Mouse (Mus musculus) heart, postnatal 14 days (tissue): ENCODE measurements at regions not wholly inside any gene's neighbourhood (a gene's known extent, or its start where the extent isn't known, plus 50 kb on each side); places are given as distances from the start of the nearest gene placed in this dataset.

Source experiments
- DNase-seq, 2 experiments: peaks; one replicate each; pipeline ENCODE4 v3.0.0; 2021 to 2022
- intact Hi-C: fragments of 180-260 bp; cut with DNase I; formaldehyde crosslinking; loops from one replicate; pipeline ENCODE4 v1.15.1; 2025

DNA sequence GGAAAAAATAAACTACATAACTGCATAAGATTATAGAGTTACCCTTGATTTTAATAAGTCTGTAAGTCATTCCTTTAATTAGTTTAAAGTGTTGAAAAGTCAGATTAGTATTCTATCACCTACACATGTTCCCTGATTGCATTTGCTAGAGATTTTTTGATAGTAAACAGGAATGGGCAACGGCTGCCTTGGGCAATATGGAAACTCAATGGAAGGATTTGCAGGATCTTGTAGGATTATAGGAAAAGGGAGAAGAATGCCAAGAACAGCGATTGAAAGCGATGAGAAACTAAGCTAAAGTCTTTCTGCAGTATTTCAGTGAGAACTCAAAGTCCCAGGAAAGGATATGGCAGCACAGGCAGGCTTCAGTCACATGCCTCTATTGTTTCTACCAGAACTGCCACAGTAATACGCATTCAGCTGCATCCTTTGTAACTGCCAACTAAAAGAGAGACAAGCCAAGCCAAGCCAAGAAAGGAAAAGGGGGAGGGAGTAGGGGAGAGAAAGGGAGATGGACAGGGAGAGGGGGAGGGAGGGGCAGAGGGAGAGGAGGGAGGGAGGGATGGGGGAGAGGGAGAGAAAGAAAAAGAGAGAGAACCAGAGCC lies 340.3 kb downstream of the Kif16b start:
- intact Hi-C loops = no loop called here
- DNase-seq = no peak

- no peak for DNase-seq
- intact Hi-C loops = no loop called here
Observed at GRCm38 (mm10) chr2:142560400-142560799, 340.9 kb downstream of the Kif16b start.

GRCm38 (mm10) chr2:142559946-142560345 lies 341.4 kb downstream of the Kif16b start:
- intact Hi-C loops = no loop called here
- DNase-seq = no peak

DNA sequence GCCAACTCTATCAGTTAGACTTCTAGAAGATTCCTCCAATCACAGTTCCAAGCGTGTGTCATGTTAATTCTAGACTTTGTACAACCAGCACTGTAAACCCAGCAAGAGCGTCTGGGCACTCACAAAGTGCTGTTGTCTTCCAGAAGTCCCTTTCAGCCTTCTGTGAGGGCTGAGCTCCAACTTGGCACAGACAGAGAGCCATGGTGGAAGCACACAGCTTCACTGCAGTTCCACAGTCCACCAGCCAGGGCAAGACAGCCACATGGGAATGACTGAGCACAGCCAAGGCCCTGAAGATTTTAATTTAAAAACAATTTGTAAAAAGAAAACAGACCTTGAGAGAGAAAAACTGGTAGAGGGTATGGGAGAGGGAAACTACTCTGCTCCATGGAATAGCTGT lies 346.5 kb downstream of the Kif16b start:
- intact Hi-C loops = no loop called here

GRCm38 (mm10) chr2:142551690-142552089 lies 349.6 kb downstream of the Kif16b start:
- intact Hi-C loops = no loop called here
- no peak for DNase-seq

More for the DNA sequence above, 346.5 kb downstream of the Kif16b start:
- peak; percentile 2 to 14 for DNase-seq

GRCm38 (mm10) chr2:142548766-142549165 lies 352.6 kb downstream of the Kif16b start:
- intact Hi-C loops = no loop called here
- no peak for DNase-seq

DNA sequence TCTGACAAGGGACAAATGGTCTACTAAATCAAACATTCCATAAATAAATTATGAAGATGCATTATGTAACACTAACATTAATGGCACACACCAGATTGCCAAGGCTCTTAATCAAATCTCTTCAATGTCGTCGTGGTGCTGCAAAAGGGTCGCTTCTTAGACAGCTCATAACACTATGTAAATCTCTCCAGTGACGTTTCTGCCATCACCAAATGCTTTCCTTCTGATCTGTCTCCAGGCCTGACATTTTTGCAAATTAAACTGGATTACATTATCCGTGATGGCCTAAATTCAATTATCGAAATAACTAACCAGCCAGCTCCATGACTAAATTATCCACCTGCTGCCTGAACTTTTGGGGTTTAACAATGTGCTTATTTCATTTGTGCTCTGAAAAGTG lies 356.4 kb downstream of the Kif16b start:
- intact Hi-C loops = no loop called here
- no peak for DNase-seq

DNA sequence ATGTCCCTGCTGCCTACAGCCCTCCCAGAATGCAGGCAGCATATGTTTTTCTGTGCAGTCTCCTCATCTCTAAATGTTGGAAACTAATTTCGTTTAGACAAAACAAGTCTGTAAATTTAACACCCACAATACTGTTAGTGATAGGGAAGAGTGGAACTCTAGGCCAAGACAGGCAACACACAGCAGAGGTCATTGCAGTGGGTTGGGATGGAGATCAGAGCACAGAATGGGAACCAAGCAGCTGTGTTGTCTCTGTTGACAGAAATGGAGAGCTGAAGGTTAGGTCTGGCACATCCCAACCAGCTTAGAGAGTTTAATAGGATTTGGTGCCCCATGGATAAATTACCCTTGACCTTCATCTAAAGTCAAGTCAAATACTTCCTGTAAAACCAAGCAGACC lies 361.4 kb downstream of the Kif16b start:
- intact Hi-C loops = no loop called here
- DNase-seq = no peak

DNA sequence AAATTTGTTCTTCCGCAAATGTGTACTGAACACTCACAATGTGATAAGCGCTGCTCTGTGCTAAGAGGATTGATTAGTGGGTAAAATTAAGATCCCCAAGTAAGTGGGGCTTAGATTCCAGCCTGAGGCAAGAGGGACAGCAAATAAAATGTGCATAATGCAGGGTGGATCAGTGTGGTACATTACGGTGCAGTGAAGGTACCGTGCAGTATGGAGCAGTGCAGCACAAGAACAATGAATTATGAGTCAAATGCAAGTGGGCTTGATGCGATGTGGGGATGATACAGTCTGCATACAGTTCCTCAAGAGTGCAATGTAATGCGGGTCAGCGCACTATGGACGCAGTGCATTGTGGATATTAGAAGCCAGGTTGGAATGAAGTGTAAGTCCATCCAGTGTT lies 367.8 kb downstream of the Kif16b start:
- intact Hi-C loops = no loop called here
- no peak for DNase-seq

- intact Hi-C loops = no loop called here
- DNase-seq = no peak
Observed at GRCm38 (mm10) chr2:142522471-142522870, 378.9 kb downstream of the Kif16b start.

GRCm38 (mm10) chr2:142517731-142518130 lies 383.6 kb downstream of the Kif16b start:
- intact Hi-C loops = no loop called here

DNA sequence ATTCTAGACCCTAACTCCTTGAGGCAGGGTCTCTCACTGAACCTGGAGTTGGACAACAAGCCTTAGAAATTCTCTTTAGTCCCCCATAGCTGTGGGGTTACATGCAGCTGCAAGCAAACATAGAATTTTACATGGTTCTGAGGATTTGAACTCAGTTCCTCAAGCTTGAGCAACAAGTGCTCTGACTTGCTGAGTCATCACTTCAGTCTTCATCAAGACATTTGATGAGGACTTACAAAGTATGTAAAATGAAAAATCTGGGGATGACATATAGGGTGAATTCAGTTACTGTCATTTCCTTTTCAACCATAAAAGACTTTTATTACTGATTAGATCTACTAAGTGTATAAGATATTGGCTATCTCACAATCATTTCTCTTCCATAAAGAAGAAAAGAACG lies 396.1 kb downstream of the Kif16b start:
- DNase-seq = no peak
- intact Hi-C loops = no loop called here

More at GRCm38 (mm10) chr2:142517731-142518130, 383.6 kb downstream of the Kif16b start:
- no peak for DNase-seq
